Mouse (Mus musculus) G1E (cell line): ENCODE results near the gene Tmtc2.

Experiments
- CTCF ChIP-seq: IDR thresholded peaks from 2 replicates; pipeline ENCODE4 v1.5.1; 2012; ENCODE audit warnings: low read depth, low read length, inconsistent platforms, mixed read lengths
- GATA1 ChIP-seq: IDR thresholded peaks from 2 replicates; pipeline ENCODE4 v1.6.1; 2012; ENCODE audit warnings: borderline replicate concordance, low read length, inconsistent platforms, mixed read lengths
- GATA2 ChIP-seq: IDR thresholded peaks from 2 replicates; pipeline ENCODE4 v1.6.1; 2012; ENCODE audit warnings: low read depth, low read length, inconsistent platforms, borderline replicate concordance
- POLR2AphosphoS5 ChIP-seq: IDR thresholded peaks from 2 replicates; pipeline ENCODE4 v1.6.1; 2012; ENCODE audit warnings: low read depth, low read length, inconsistent platforms; ENCODE audit not compliant: insufficient replicate concordance
- TAL1 ChIP-seq: conservative IDR thresholded peaks from 2 replicates; pipeline ENCODE4 v1.6.1; 2012; ENCODE audit warnings: low read depth, low read length, inconsistent platforms, mixed read lengths

- TF ChIP-seq CTCF (no peak), TAL1 (no peak), POLR2AphosphoS5 (no peak), GATA1 (no peak), GATA2 (no peak)
These were observed 844 bp downstream of the Tmtc2 start for GRCm38 (mm10) chr10:105573306-105573907.
